Mouse (Mus musculus): ENCODE data around the gene Nr3c2. TPM values are rescaled to one million over a fixed set of nuclear protein-coding genes. Genes with fewer than 3 reads are reported as not detected.

The Nr3c2 gene
- polyA plus RNA-seq, 1 experiment, result 0.88 TPM

GRCm38 (mm10) chr8:77288065-77288464, 388.8 kb downstream of the Nr3c2 start:
- Histone ChIP-seq H3K27me3 (ENCODE audit: control insufficient read depth, insufficient read depth, low read length) (no peaks in the 10 kb centered on the region), H3K36me3 (ENCODE audit: control insufficient read depth, insufficient read depth, low read length) (no peaks in the 10 kb centered on the region), H3K4me1 (ENCODE audit: control insufficient read depth, insufficient read depth, insufficient read length) (no peaks in the 10 kb centered on the region), H3K27ac (ENCODE audit: insufficient read depth, low read length) (no peak overlapping the region), H3K4me3 (ENCODE audit: extremely low read depth, insufficient read depth, insufficient read length) (no peak overlapping the region)
- 69% methylated on average over 3 of the region's 3 CpGs for WGBS
- TF ChIP-seq POLR2A (IDR thresholded peaks at IDR 0.05; ENCODE audit: low read depth, low read length), result no peak
- TF ChIP-seq CTCF (IDR thresholded peaks at IDR 0.05; ENCODE audit: extremely low read depth, insufficient read depth, insufficient read length, insufficient replicate concordance), result no peak
- DNase-seq (ENCODE audit: low read depth in 1 of 2, low spot score in 2 of 2), result no peak

DNA sequence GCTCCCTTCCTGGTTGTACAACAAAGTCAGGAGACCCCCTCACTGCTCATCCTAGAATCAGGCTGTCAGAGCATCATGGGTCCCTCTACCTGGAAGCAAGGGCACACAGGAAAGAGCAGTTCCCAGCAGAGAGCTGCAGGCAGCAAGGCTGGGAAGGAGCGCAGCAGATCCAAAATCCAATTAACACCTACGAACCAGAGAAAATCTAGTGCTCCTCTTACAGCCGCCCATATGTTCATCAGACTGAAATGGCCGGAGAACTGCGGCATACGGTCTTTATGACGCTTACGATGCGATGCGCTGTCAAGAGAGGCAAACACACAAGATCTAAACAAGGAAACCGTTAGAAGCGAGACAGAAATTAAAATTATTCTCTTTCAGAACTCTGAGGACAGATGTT, 389.2 kb downstream of the Nr3c2 start:
- Histone ChIP-seq H3K36me3 (ENCODE audit: control insufficient read depth, insufficient read depth, low read length) (no peaks in the 10 kb centered on the region), H3K4me3 (ENCODE audit: extremely low read depth, insufficient read depth, insufficient read length) (no peak overlapping the region), H3K27ac (ENCODE audit: insufficient read depth, low read length) (no peak overlapping the region), H3K4me1 (ENCODE audit: control insufficient read depth, insufficient read depth, insufficient read length) (no peaks in the 10 kb centered on the region), H3K27me3 (ENCODE audit: control insufficient read depth, insufficient read depth, low read length) (no peaks in the 10 kb centered on the region)
- no peak for DNase-seq (ENCODE audit: low read depth in 1 of 2, low spot score in 2 of 2)
- 94% methylated on average over 12 of the region's 12 CpGs for WGBS
- TF ChIP-seq CTCF (IDR thresholded peaks at IDR 0.05; ENCODE audit: extremely low read depth, insufficient read depth, insufficient read length, insufficient replicate concordance) (no peak), POLR2A (IDR thresholded peaks at IDR 0.05; ENCODE audit: low read depth, low read length) (no peak)

DNA sequence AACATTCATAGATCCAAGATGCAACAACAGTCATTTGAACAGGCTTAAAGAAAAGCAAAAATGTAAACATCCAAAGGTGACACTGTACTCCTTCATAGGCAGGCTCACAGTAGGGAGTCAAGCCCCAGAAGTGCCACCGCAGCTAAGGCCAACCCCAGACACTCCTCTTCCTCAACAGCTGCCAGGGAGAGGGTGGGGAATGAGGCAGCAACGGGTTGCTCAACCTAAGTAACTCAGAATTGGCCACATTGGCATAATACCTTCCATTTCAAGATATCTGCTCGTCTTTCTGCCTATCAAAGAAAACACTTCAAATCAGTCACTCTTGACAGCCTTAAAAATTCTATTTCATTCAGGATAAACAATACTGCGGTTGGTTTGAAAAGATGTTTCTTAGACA, 392.9 kb downstream of the Nr3c2 start:
- 65% methylated on average over 4 of the region's 4 CpGs for WGBS
- H3K27ac ChIP-seq (ENCODE audit: insufficient read depth, low read length), result no peak overlapping the region
- H3K4me3 ChIP-seq (ENCODE audit: extremely low read depth, insufficient read depth, insufficient read length), result no peak overlapping the region
- no peak for TF ChIP-seq POLR2A (IDR thresholded peaks at IDR 0.05; ENCODE audit: low read depth, low read length)
- no peak for TF ChIP-seq CTCF (IDR thresholded peaks at IDR 0.05; ENCODE audit: extremely low read depth, insufficient read depth, insufficient read length, insufficient replicate concordance)
- H3K4me1 ChIP-seq (ENCODE audit: control insufficient read depth, insufficient read depth, insufficient read length), result no peaks in the 10 kb centered on the region
- DNase-seq (ENCODE audit: low read depth in 1 of 2, low spot score in 2 of 2), result no peak
- no peaks in the 10 kb centered on the region for H3K27me3 ChIP-seq (ENCODE audit: control insufficient read depth, insufficient read depth, low read length)
- no peaks in the 10 kb centered on the region for H3K36me3 ChIP-seq (ENCODE audit: control insufficient read depth, insufficient read depth, low read length)

- Histone ChIP-seq H3K27me3 (ENCODE audit: control insufficient read depth, insufficient read depth, low read length) (no peaks in the 10 kb centered on the region), H3K27ac (ENCODE audit: insufficient read depth, low read length) (no peak overlapping the region), H3K36me3 (ENCODE audit: control insufficient read depth, insufficient read depth, low read length) (no peaks in the 10 kb centered on the region), H3K4me3 (ENCODE audit: extremely low read depth, insufficient read depth, insufficient read length) (no peak overlapping the region), H3K4me1 (ENCODE audit: control insufficient read depth, insufficient read depth, insufficient read length) (no peaks in the 10 kb centered on the region)
- no peak for DNase-seq (ENCODE audit: low read depth in 1 of 2, low spot score in 2 of 2)
- TF ChIP-seq CTCF (IDR thresholded peaks at IDR 0.05; ENCODE audit: extremely low read depth, insufficient read depth, insufficient read length, insufficient replicate concordance), result no peak
- no peak for TF ChIP-seq POLR2A (IDR thresholded peaks at IDR 0.05; ENCODE audit: low read depth, low read length)
- 69% methylated on average over 11 of the region's 11 CpGs for WGBS
Observed at GRCm38 (mm10) chr8:77292649-77293048, 393.4 kb downstream of the Nr3c2 start.

DNA sequence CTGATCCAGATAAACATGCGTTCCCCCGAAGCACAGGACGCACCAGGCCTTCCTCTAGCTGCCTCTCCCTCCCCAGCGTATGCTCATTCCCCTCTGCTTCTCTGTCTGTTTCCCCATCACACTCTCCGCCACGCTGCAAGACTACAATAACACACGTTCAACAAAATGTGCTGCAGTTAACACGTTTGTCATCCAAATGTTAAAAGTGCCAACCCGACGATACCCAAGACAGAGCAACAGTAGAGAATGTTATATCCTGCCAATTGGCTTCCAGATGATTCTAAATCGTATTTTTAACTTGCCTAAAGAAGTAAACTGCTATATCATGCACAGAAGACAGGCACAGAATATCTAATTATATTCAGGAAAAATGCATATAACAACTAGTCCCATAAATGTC, 395.4 kb downstream of the Nr3c2 start:
- Histone ChIP-seq H3K36me3 (ENCODE audit: control insufficient read depth, insufficient read depth, low read length) (no peaks in the 10 kb centered on the region), H3K4me1 (ENCODE audit: control insufficient read depth, insufficient read depth, insufficient read length) (no peaks in the 10 kb centered on the region), H3K27me3 (ENCODE audit: control insufficient read depth, insufficient read depth, low read length) (no peaks in the 10 kb centered on the region), H3K27ac (ENCODE audit: insufficient read depth, low read length) (no peak overlapping the region), H3K4me3 (ENCODE audit: extremely low read depth, insufficient read depth, insufficient read length) (no peak overlapping the region)
- 93% methylated on average over 11 of the region's 11 CpGs for WGBS
- DNase-seq (ENCODE audit: low read depth in 1 of 2, low spot score in 2 of 2), result no peak
- TF ChIP-seq POLR2A (IDR thresholded peaks at IDR 0.05; ENCODE audit: low read depth, low read length), result no peak
- no peak for TF ChIP-seq CTCF (IDR thresholded peaks at IDR 0.05; ENCODE audit: extremely low read depth, insufficient read depth, insufficient read length, insufficient replicate concordance)

Data from spleen, adult 2 months (tissue).